Mouse (Mus musculus): ENCODE measurements around the gene Timp2.

DNA sequence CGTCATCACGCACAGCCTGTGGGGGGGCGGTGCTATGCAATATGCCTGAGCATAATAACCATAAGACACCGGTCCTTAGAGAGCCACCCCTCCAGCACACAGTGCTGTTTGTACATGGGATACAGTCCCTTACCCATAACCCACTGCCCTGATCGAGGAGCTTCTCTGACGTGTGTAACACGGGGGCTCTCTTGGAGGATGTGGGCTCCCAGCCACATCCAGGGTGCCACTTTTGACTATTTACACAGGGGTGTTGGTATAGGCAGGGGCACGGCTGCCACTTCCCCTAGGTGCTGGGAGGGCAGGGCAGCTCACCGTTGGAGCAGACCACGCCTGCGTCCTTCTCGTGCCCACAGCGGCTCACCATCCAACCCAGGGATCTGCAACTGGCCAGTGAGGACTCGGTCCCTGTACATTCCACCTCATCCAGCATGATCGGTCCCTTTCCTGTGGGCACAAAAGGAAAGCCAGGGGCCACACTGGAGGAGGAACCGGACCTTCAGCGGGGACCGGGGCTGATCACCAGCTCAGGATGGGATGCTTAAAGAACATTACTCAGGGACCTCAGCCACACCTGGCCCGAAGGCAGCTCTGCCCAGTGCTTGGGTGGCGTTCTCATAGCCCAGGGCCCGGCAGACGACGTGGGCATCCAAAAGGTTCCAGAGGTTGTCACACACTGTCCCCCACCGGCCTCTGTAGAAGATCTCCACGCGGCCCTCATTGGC is 42.4 kb upstream of the Timp2 start:
- no peak for TF ChIP-seq CTCF (IDR thresholded peaks at IDR 0.05; ENCODE audit: low read depth)
- no peak for TF ChIP-seq EP300 (optimal IDR thresholded peaks at IDR 0.05)
